Mouse (Mus musculus) layer of hippocampus, postnatal 36 days (tissue): ENCODE data around the gene Pir. TPM values are rescaled to one million over a fixed set of nuclear protein-coding genes. Genes with fewer than 3 reads are reported as not detected.

Experiments used
- DNase-seq, 2 experiments: peaks; one replicate each; pipeline ENCODE4 v3.0.0; 2022
- total RNA-seq, 2 experiments: library from RNA; stranded (reverse); gene quantifications; 2 replicates each; pipeline ENCODE4 v1.2.3; 2021

The Pir gene
- 1 to 10 TPM; 5.8 to 6.6 TPM for total RNA-seq

- DNase-seq, result peak; percentile 9 to 14
These were observed at the start of gene Pir for GRCm38 (mm10) chrX:164269285-164269761. TSS of gene Pir (plus strand) at chrX:164269371.

- no peak for DNase-seq
These were observed 47.2 kb upstream of the Pir start for GRCm38 (mm10) chrX:164221989-164222388.

- DNase-seq, result no peak
These were observed 35.8 kb upstream of the Pir start for GRCm38 (mm10) chrX:164233380-164233779.

GRCm38 (mm10) chrX:164245714-164246113 lies 23.5 kb upstream of the Pir start:
- no peak for DNase-seq

- no peak for DNase-seq
These were observed 22.4 kb upstream of the Pir start for GRCm38 (mm10) chrX:164246722-164247121.

GRCm38 (mm10) chrX:164256527-164256926 lies 12.6 kb upstream of the Pir start:
- DNase-seq, result no peak

GRCm38 (mm10) chrX:164258057-164258456 lies 11.1 kb upstream of the Pir start, which contains the start of gene Bmx:
TSS of gene Bmx (minus strand) at chrX:164258193.
- no peak for DNase-seq

- DNase-seq, result no peak
These were observed 10.5 kb upstream of the Pir start for GRCm38 (mm10) chrX:164258662-164259061.

- no peak for DNase-seq
These were observed 6.9 kb upstream of the Pir start for GRCm38 (mm10) chrX:164262286-164262685.

GRCm38 (mm10) chrX:164264861-164265260 lies 4.3 kb upstream of the Pir start:
- DNase-seq, result no peak

GRCm38 (mm10) chrX:164270603-164271002 lies 1.4 kb downstream of the Pir start:
- DNase-seq, result no peak

GRCm38 (mm10) chrX:164275536-164275935 lies 6.4 kb downstream of the Pir start:
- no peak for DNase-seq

GRCm38 (mm10) chrX:164280918-164281647 lies 11.9 kb downstream of the Pir start:
- DNase-seq, result no peak

- no peak for DNase-seq
These were observed 14.6 kb downstream of the Pir start for GRCm38 (mm10) chrX:164283808-164284207.

GRCm38 (mm10) chrX:164287077-164287476 lies 17.9 kb downstream of the Pir start:
- no peak for DNase-seq

- DNase-seq, result no peak
These were observed 22.0 kb downstream of the Pir start for GRCm38 (mm10) chrX:164291147-164291546.

- DNase-seq, result no peak
These were observed 37.1 kb downstream of the Pir start for GRCm38 (mm10) chrX:164306250-164306649.

- no peak for DNase-seq
These were observed 44.7 kb downstream of the Pir start for GRCm38 (mm10) chrX:164313876-164314275.

- no peak for DNase-seq
These were observed 49.4 kb downstream of the Pir start for GRCm38 (mm10) chrX:164318554-164318953.

GRCm38 (mm10) chrX:164320031-164320430 lies 50.9 kb downstream of the Pir start:
- DNase-seq, result no peak

GRCm38 (mm10) chrX:164322492-164322891 lies 53.3 kb downstream of the Pir start:
- no peak for DNase-seq

- no peak for DNase-seq
These were observed 54.3 kb downstream of the Pir start for GRCm38 (mm10) chrX:164323391-164323913.

GRCm38 (mm10) chrX:164330351-164330750 lies 61.2 kb downstream of the Pir start:
- no peak for DNase-seq

GRCm38 (mm10) chrX:164330766-164331165 lies 61.6 kb downstream of the Pir start:
- no peak for DNase-seq
